Mouse (Mus musculus) limb, embryonic 15.5 days (tissue): ENCODE data around the gene Kmt5c. TPM values are rescaled to one million over a fixed set of nuclear protein-coding genes. Genes with fewer than 3 reads are reported as not detected.
"Not testable (repeated sequence)": the region's sequence is repeated elsewhere in the genome, so short reads cannot be mapped to it uniquely, and the experiment has no call there.

Experiments
- ATAC-seq: fragments of 200-750 bp; cut with Nextera tagmentation; 2 replicates; pipeline ENCODE4 v1.8.0; 2017; ENCODE audit warnings: low read depth, moderate TSS enrichment; ENCODE audit not compliant: insufficient number of reproducible peaks, low FRiP score, low TSS enrichment
- H3K27ac ChIP-seq: fragments of 300-500 bp; sonication (generic); 2 replicates; pipeline ENCODE4 v1.5.1; 2015; ENCODE audit warnings: moderate library complexity, mild to moderate bottlenecking, inconsistent platforms
- H3K27me3 ChIP-seq: fragments of 300-500 bp; sonication (generic); 2 replicates; pipeline ENCODE4 v1.6.1; 2015; ENCODE audit warnings: inconsistent platforms
- H3K36me3 ChIP-seq: fragments of 300-500 bp; sonication (generic); 2 replicates; pipeline ENCODE4 v1.6.1; 2015; ENCODE audit warnings: inconsistent platforms
- H3K4me1 ChIP-seq: fragments of 300-500 bp; sonication (generic); 2 replicates; pipeline ENCODE4 v1.6.1; 2015; ENCODE audit warnings: inconsistent platforms
- H3K4me2 ChIP-seq: fragments of 300-500 bp; sonication (generic); 2 replicates; pipeline ENCODE4 v1.6.1; 2015; ENCODE audit warnings: mild to moderate bottlenecking, inconsistent platforms
- H3K4me3 ChIP-seq: fragments of 300-500 bp; sonication (generic); 2 replicates; pipeline ENCODE4 v1.5.1; 2015; ENCODE audit warnings: mild to moderate bottlenecking, inconsistent platforms
- H3K9ac ChIP-seq: fragments of 300-500 bp; sonication (generic); 2 replicates; pipeline ENCODE4 v1.6.1; 2015; ENCODE audit warnings: inconsistent platforms
- H3K9me3 ChIP-seq: fragments of 300-500 bp; sonication (generic); 2 replicates; pipeline ENCODE4 v1.6.1; 2016; ENCODE audit warnings: inconsistent platforms
- WGBS: fragments of 180-500 bp; shearing (Covaris S2); methylation state at CpG from one replicate; pipeline ENCODE4 v1.1.7; 2015; 5-methylcytosine and 5-hydroxymethylcytosine counted together
- polyA plus RNA-seq: library from polyadenylated mRNA; unstranded; fragments of >200 nt; fragmentation: Nextera tagmentation; extraction: Ambion mirVana; gene quantifications from 2 replicates; pipeline ENCODE4 v1.2.1, GENCODE M21; 2015

The Kmt5c gene
- polyA plus RNA-seq, 1 experiment from 2014 or later: 50.0 TPM

DNA sequence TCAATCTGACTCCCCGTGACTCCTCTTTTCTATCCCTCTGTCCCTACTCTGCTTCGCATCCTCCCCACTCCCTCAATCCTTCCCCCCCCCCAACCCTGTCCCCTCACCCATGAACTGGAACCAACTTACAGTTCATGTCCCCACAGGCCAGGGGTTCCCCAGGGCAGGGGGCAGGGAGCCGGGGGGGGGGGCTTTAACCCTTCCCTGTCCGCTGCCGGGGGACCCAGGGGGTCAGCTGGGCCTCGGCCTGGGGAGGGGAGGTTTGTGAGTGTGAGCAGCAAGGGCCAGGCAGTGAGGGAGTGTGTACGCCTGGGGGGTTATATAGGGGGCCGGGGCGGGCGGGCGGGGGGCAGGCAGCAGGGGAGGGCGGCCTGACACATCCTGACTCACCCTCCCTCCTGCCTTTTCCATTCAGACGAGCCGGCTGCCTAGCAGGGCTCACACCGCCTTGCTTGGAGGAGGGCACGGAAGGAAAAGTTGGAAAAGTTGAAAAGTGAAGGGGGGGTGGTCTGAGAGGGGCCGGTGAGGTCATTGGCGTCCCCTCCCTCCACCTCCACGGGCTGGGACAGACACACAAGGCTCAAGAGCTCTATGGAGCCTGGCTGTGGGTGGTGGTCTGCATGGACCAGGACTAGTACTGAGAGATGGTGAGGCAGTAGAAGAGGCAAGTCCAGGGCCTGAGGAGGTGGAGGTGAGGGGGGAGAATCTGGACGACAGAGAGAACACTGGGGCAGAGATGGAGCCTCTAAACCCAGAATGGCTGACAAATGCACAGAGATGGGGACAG, 38.1 kb downstream of the Kmt5c start:
- 7% methylated on average over 20 of the region's 20 CpGs for WGBS
- 0 out of 2 replicates have a peak, but pooled peaks have one; percentile 11 for ATAC-seq
- H3K36me3 ChIP-seq: no peaks in the 10 kb centered on the region
- no peak overlapping the region for H3K27ac ChIP-seq
- H3K9ac ChIP-seq: no peak overlapping the region
- peaks cover 22% of the 10 kb centered on the region for H3K4me1 ChIP-seq
- H3K9me3 ChIP-seq: no peaks in the 10 kb centered on the region
- H3K27me3 ChIP-seq: peaks cover 71% of the 10 kb centered on the region
- H3K4me2 ChIP-seq: peak overlapping the region; percentile 15; the same call in 1 of the 2 replicates
- H3K4me3 ChIP-seq: peak overlapping the region; percentile 38; the same call in 1 of the 2 replicates

DNA sequence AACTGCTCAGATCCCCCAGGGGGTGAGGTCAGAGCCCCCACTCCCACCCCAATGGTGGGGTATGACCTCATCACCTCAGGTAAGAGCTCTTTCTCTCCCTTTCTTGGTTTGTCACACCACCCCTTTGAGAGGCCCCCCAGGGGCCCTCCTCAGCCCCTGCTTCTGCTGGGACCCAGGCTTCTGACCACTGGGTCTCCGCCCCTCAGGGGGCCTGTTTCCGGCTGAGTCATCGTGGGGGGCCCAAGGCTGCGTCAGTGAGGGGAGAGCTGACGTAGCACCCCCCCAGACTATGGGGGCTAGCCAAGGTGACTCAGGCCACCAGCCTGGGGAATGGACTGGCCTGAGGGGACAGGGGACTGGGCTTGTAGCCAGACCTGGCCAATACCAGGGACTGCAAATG, 40.0 kb downstream of the Kmt5c start:
- Histone ChIP-seq H3K36me3 (peaks cover 6% of the 10 kb centered on the region; the same call in 1 of the 2 replicates), H3K9ac (no peak overlapping the region), H3K4me3 (no peak overlapping the region), H3K27ac (no peak overlapping the region), H3K27me3 (peaks cover 60% of the 10 kb centered on the region), H3K9me3 (no peaks in the 10 kb centered on the region), H3K4me2 (no peak overlapping the region), H3K4me1 (peaks cover 22% of the 10 kb centered on the region)
- ATAC-seq: no peak
- WGBS: 33% methylated on average over 5 of the region's 5 CpGs

DNA sequence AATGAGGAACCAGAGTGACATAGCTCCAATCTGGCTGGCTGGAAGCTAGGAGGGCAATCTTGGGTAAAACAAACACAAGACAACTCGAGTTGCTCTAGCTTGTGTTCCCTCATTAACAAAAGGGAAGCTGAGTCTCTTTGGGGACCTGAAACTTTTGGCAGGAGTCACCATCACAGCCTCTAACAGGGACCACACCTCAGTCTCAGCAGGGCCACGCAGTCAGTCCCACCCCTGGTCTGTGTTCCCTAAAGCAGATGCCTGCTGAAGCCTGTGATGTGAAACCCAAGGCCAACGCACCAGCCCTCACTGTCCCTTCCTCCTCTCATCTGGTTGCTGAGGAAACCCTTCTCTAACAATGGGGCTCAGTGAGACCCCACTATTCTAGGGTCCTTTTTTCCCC, 42.2 kb downstream of the Kmt5c start:
- H3K9me3 ChIP-seq: no peaks in the 10 kb centered on the region
- peaks cover 38% of the 10 kb centered on the region for H3K27me3 ChIP-seq
- 54% methylated on average over 3 of the region's 3 CpGs for WGBS
- no peak for ATAC-seq
- H3K4me3 ChIP-seq: no peak overlapping the region
- H3K36me3 ChIP-seq: peaks cover 6% of the 10 kb centered on the region; the same call in 1 of the 2 replicates
- H3K9ac ChIP-seq: no peak overlapping the region
- peaks cover 16% of the 10 kb centered on the region for H3K4me1 ChIP-seq
- no peak overlapping the region for H3K4me2 ChIP-seq
- no peak overlapping the region for H3K27ac ChIP-seq

DNA sequence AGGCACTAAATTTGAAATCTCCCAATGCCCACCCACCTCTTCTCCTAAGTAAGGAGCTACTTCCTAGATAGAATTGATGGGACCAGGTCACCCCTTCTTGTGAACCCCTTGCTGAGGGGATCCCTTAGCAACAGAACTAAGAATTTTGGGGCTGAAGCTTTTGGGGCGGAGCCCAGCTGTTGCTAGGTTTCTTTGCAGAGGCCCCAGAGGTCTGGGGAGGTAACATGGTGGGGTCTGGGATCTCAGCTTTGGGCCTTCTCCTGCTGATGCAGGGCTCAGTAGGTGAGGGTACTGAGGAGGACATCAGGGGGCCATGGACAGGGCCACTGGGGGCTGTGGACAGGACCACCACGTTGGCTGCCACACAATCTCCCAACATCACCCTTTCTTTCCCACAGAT, 42.8 kb downstream of the Kmt5c start, which contains the start of the genes Il11 and Tmem190:
Gene Il11, minus strand, starts transcription at position 101 of the 400 bp plus-strand sequence.
Gene Tmem190, plus strand, starts transcription at position 179 of the 400 bp plus-strand sequence.
- no peak within 1 kb of the TSS for H3K4me3 ChIP-seq
- peaks cover 11% of the 10 kb centered on the region; the same call in 1 of the 2 replicates for H3K4me1 ChIP-seq
- 70% methylated on average over 2 of the region's 2 CpGs for WGBS
- no peak within 1 kb of the TSS for H3K9ac ChIP-seq
- H3K27me3 ChIP-seq: peaks cover 32% of the 10 kb centered on the region
- no peaks in the 10 kb centered on the region for H3K9me3 ChIP-seq
- no peak within 1 kb of the TSS for H3K4me2 ChIP-seq
- peaks cover 6% of the 10 kb centered on the region; the same call in 1 of the 2 replicates for H3K36me3 ChIP-seq
- no peak for ATAC-seq
- no peak within 1 kb of the TSS for H3K27ac ChIP-seq

DNA sequence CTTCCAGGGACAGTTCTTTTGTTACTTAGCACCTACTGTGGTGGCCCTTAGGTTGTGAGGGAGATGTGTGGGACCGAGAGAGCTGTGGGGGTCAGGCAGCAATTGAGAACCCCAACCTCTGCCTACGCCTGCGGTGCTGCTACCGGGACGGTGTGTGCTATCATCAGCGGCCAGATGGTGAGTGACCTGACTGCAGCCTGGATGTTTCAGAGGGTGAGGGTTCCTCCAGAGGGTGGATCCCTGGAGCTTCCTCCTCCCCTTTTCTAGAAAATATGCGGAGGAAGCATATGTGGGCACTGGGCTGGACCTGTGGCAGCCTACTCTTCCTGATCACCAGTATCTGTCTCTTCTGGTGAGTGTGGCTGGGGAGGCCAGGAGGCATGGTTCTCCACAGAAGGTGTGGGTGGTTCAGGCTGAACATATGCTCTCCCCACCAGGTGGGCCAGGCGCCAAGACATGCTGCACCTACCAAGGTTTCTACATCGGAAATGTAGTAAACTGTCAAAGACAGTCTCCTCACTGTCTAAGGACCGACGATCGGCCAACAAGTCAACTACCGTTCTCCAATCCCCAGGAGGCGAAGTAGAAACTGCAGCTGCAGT, 43.9 kb downstream of the Kmt5c start:
- 76% methylated on average over 14 of the region's 14 CpGs for WGBS
- no peak overlapping the region for H3K4me2 ChIP-seq
- H3K9me3 ChIP-seq: no peaks in the 10 kb centered on the region
- H3K9ac ChIP-seq: no peak overlapping the region
- H3K27me3 ChIP-seq: peaks cover 22% of the 10 kb centered on the region
- H3K4me1 ChIP-seq: peaks cover 12% of the 10 kb centered on the region
- no peak overlapping the region for H3K4me3 ChIP-seq
- peaks cover 6% of the 10 kb centered on the region; the same call in 1 of the 2 replicates for H3K36me3 ChIP-seq
- ATAC-seq: no peak
- no peak overlapping the region for H3K27ac ChIP-seq

DNA sequence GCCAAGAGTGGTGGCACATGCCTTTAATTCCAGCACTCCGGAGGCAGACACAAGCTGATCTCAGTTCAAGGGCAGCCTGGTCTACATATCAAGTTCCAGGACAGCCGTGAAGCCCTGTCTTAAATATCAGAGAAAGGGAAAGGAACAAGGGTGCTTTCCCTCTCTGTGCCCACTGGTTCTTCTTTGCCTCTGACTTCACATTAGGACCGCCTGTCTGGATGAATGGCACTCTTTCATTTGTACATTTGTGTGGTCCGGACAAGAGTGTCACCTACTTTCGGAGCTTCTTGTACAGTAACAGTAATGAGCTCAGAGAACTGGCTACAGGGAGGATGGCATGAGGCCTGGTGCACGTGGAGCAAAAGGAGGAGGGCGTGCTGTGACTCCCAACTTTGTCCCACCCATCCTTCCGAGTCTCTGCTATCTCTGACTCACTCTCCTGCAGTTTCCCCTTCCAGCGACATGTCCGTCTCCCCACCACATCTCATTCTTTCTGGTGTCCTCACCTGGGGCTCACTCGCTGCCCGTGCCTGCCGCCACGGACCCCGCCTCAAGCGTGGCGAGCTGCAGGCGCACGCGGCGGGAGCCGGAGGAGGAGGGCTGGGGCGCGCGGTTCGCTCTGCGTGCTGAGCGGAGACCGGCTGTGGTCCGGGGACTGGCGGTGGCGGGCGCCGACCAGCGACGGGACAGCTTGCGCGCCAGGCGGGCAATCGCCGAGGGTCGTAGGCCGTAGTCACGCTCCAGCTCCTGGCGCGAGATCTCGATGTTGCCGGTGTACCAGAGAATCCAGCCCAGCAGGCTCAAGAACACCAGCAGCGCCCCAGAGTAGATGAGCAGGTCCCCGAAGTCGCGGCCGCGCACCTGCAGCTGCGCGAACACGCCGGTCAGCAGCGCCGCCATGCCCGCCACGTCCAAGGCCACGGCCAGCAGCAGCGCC, 48.9 kb downstream of the Kmt5c start:
- Histone ChIP-seq H3K4me1 (peaks cover 18% of the 10 kb centered on the region), H3K4me2 (peak overlapping the region; percentile 89), H3K36me3 (peaks cover 7% of the 10 kb centered on the region; the same call in 1 of the 2 replicates), H3K9me3 (no peaks in the 10 kb centered on the region), H3K4me3 (peak overlapping the region; percentile 63), H3K27me3 (no peaks in the 10 kb centered on the region), H3K9ac (peak overlapping the region; percentile 76), H3K27ac (peak overlapping the region; percentile 82)
- ATAC-seq: no peak
- 2% methylated on average over 64 of the region's 64 CpGs for WGBS

DNA sequence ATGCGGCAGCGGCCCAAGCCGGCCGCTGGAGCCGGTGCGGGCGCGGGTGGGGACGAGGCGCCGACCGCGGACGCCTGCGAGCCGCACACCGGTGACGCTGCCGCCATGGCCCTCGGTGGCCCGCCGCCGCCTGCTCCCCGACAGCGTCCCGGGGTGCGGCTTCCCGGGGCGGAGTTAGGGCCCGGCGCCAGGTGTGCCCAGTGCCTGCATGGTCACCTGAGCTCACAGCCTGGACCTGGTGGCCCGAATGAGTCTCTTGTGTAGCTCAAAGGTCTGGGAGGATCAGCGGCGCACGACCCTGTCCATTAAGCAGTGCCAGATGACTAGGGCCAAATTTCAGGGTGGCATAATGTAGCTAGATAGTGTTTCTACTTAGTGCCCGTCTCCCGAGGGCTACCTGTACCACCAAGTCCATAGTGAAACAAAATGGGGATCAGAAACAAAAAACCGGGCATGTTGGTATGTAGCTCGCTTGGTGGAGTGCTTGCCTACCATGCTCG, 49.6 kb downstream of the Kmt5c start, which contains the start of gene Tmem238:
Gene Tmem238, minus strand, starts transcription at position 221 of the 500 bp plus-strand sequence.
- ATAC-seq: no peak
- H3K27ac ChIP-seq: peak within 1 kb of the TSS; percentile 82
- H3K36me3 ChIP-seq: peaks cover 10% of the 10 kb centered on the region
- no peaks in the 10 kb centered on the region for H3K27me3 ChIP-seq
- H3K4me3 ChIP-seq: peak within 1 kb of the TSS; percentile 63
- peak within 1 kb of the TSS; percentile 89 for H3K4me2 ChIP-seq
- peaks cover 24% of the 10 kb centered on the region for H3K4me1 ChIP-seq
- H3K9ac ChIP-seq: peak within 1 kb of the TSS; percentile 76
- H3K9me3 ChIP-seq: no peaks in the 10 kb centered on the region
- 7% methylated on average over 39 of the region's 40 CpGs for WGBS

DNA sequence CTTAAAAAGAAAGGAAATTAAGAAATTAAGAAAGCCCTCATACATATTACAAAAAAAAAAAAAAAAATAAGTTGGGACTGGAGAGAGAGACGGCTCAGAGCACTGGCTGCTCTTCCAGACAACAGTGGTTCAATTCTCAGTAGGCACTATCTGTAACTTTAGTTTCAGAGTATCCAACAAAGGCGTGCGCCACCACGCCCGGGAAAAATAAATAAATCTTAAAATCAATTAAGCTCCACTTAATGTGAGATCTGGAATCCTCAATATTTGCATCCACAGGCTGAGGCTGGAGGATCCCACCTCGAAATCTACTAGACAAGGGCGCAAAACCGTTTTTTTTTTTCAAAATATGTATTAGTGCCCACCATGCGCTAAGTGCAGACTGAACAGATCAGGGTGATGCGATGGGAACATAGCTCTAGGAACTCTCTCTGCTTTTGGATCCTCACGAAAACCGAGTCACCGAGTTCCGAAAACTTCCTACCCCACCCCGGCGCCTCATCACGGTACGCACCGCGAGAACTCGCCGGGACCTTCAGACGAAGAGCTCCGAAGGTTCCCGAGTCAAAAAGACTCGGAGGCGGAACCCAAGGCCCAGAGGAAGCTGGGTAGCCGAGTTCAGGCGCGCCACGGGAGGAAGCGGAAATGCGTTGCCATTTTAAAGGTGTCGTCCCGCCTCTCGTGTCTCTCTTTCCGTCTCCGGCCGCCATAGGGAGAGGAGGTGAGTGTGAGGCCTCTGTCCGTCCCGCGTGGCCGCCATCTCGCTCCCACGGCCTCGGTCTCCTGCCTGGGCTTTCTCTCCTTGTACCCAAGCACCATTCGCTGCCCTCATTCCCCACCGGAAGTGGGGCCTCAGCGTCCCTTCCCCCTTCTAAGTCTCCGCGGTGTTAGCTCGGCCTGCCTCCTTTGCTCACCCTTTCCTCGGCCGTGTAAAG, 52.6 kb downstream of the Kmt5c start, which contains the start of gene Rpl28:
Gene Rpl28, plus strand, starts transcription at position 597 of the 935 bp plus-strand sequence.
- H3K27me3 ChIP-seq: no peaks in the 10 kb centered on the region
- peak within 1 kb of the TSS; percentile 81 for H3K9ac ChIP-seq
- peak; percentile 88 for ATAC-seq
- peaks cover 35% of the 10 kb centered on the region for H3K36me3 ChIP-seq
- H3K4me1 ChIP-seq: peaks cover 28% of the 10 kb centered on the region
- WGBS: 2% methylated on average over 54 of the region's 54 CpGs
- peak within 1 kb of the TSS; percentile 76 for H3K4me3 ChIP-seq
- no peaks in the 10 kb centered on the region for H3K9me3 ChIP-seq
- H3K27ac ChIP-seq: peak within 1 kb of the TSS; percentile 98
- H3K4me2 ChIP-seq: peak within 1 kb of the TSS; percentile 60

DNA sequence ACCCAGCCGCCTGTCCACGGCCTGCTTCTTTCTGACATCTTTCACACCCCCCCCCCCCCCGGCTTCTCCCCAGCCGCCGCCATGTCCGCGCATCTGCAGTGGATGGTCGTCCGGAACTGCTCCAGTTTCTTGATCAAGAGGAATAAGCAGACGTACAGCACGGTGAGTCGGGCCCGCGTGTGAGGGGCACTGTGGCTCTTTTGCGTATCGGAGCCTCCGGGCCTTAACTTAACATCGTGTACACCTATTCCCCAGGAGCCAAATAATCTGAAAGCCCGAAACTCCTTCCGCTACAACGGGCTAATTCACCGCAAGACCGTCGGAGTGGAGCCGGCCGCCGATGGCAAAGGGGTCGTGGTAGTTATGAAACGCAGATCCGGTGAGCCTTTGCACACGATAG, 53.3 kb downstream of the Kmt5c start:
- H3K4me2 ChIP-seq: peak overlapping the region; percentile 60
- peak overlapping the region; percentile 81 for H3K9ac ChIP-seq
- peak overlapping the region; percentile 76 for H3K4me3 ChIP-seq
- peaks cover 27% of the 10 kb centered on the region for H3K4me1 ChIP-seq
- peaks cover 37% of the 10 kb centered on the region for H3K36me3 ChIP-seq
- not testable (repeated sequence) for ATAC-seq, H3K27me3 ChIP-seq, H3K9me3 ChIP-seq
- peak overlapping the region; percentile 98 for H3K27ac ChIP-seq
- WGBS: under 1% methylated on average over 31 of the region's 31 CpGs

DNA sequence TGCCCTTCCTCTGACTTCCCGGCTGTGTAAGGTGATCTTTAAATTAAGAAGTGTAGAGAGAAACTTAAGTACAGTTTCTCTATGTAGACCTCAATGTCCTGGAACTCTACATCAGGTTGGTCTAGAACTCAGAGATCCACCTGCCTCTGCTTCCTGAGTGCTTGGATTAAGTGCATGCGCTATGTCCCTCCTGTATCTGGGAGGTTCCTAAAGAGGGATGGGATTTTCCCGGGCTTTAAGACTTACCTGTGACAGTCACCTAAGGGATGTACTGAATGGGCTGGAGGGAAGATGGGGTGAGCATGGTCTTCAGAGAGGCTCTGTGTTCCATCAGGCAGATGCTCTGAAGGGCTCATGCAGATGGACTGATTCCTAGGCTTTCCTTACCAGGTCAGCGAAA, 53.8 kb downstream of the Kmt5c start:
- Histone ChIP-seq H3K9ac (peak overlapping the region; percentile 81), H3K36me3 (peaks cover 37% of the 10 kb centered on the region), H3K4me3 (peak overlapping the region; percentile 76), H3K9me3 (no peaks in the 10 kb centered on the region), H3K27ac (peak overlapping the region; percentile 98; the same call in 1 of the 2 replicates), H3K4me2 (peak overlapping the region; percentile 60), H3K27me3 (no peaks in the 10 kb centered on the region), H3K4me1 (peaks cover 23% of the 10 kb centered on the region)
- ATAC-seq: no peak
- WGBS: 37% methylated on average over 4 of the region's 4 CpGs
